Mouse (Mus musculus): Measurements from ENCODE around the gene Irak4. TPM values are rescaled to one million over a fixed set of nuclear protein-coding genes. Genes with fewer than 3 reads are reported as not detected.

Irak4 gene
- polyA plus RNA-seq, 1 experiment, result 15.6 TPM

DNA sequence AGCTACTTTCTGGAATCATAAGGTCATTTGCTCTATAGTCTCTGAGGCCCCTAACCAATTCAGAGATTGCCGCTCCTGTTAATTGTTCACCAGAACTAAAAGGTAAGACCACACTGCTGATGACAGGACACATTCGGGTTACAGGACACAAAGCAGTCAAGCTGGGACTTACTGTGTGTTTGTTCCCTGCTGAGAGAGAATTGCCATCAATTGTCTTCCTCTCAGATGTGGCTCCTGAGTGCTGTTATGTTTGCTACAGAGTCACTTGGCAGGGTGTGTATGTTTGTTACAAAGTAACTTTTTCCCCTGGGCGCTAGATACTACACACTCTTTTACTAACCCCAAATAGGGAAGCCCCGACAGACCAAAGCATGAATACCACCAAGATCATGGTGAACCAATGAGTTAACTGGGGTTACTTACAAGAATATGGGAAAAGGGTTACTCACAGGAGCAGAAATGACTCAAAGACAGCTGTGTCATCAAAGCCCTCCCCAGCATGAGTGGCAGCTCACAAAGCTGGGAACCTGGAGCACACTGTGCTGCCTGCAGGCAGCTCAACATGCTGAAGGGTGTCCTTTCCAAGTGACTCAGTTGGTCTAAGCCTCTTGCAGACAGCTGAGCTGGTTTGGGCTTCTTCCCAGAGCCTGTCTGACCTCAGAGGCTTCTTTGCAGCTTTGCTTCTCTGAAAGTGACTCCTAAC is 31.3 kb downstream of the Irak4 start:
- H3K36me3 ChIP-seq (ENCODE audit: control insufficient read depth, insufficient read depth, low read length), result peaks cover 3% of the 10 kb centered on the region
- WGBS, result 82% methylated on average over 4 of the region's 4 CpGs
- no peaks in the 10 kb centered on the region for H3K4me1 ChIP-seq (ENCODE audit: control insufficient read depth, insufficient read depth, insufficient read length)
- no peaks in the 10 kb centered on the region for H3K27me3 ChIP-seq (ENCODE audit: control insufficient read depth, insufficient read depth, low read length)
- DNase-seq (ENCODE audit: low read depth in 1 of 2, low spot score in 2 of 2), result no peak
- TF ChIP-seq CTCF (IDR thresholded peaks at IDR 0.05; ENCODE audit: extremely low read depth, insufficient read depth, insufficient read length, insufficient replicate concordance) (no peak), POLR2A (IDR thresholded peaks at IDR 0.05; ENCODE audit: low read depth, low read length) (no peak)
- no peak overlapping the region for H3K4me3 ChIP-seq (ENCODE audit: extremely low read depth, insufficient read depth, insufficient read length)
- no peak overlapping the region for H3K27ac ChIP-seq (ENCODE audit: insufficient read depth, low read length)

GRCm38 (mm10) chr15:94582000-94582593 is 38.7 kb downstream of the Irak4 start:
- no peak overlapping the region for H3K4me3 ChIP-seq (ENCODE audit: extremely low read depth, insufficient read depth, insufficient read length)
- H3K36me3 ChIP-seq (ENCODE audit: control insufficient read depth, insufficient read depth, low read length), result peaks cover 53% of the 10 kb centered on the region
- no peak for DNase-seq (ENCODE audit: low read depth in 1 of 2, low spot score in 2 of 2)
- no peak overlapping the region for H3K27ac ChIP-seq (ENCODE audit: insufficient read depth, low read length)
- 91% methylated on average over 7 of the region's 7 CpGs for WGBS
- H3K27me3 ChIP-seq (ENCODE audit: control insufficient read depth, insufficient read depth, low read length), result no peaks in the 10 kb centered on the region
- H3K4me1 ChIP-seq (ENCODE audit: control insufficient read depth, insufficient read depth, insufficient read length), result no peaks in the 10 kb centered on the region
- TF ChIP-seq POLR2A (IDR thresholded peaks at IDR 0.05; ENCODE audit: low read depth, low read length), result no peak
- no peak for TF ChIP-seq CTCF (IDR thresholded peaks at IDR 0.05; ENCODE audit: extremely low read depth, insufficient read depth, insufficient read length, insufficient replicate concordance)

GRCm38 (mm10) chr15:94583153-94583552 is 39.7 kb downstream of the Irak4 start:
- no peak for DNase-seq (ENCODE audit: low read depth in 1 of 2, low spot score in 2 of 2)
- whole genome bisulfite sequencing, result 92% methylated on average over 10 of the region's 10 CpGs
- H3K4me3 ChIP-seq (ENCODE audit: extremely low read depth, insufficient read depth, insufficient read length), result no peak overlapping the region
- peaks cover 1% of the 10 kb centered on the region; the same call in 1 of the 2 replicates for H3K4me1 ChIP-seq (ENCODE audit: control insufficient read depth, insufficient read depth, insufficient read length)
- H3K27ac ChIP-seq (ENCODE audit: insufficient read depth, low read length), result no peak overlapping the region
- no peaks in the 10 kb centered on the region for H3K27me3 ChIP-seq (ENCODE audit: control insufficient read depth, insufficient read depth, low read length)
- no peak for TF ChIP-seq CTCF (IDR thresholded peaks at IDR 0.05; ENCODE audit: extremely low read depth, insufficient read depth, insufficient read length, insufficient replicate concordance)
- TF ChIP-seq POLR2A (IDR thresholded peaks at IDR 0.05; ENCODE audit: low read depth, low read length), result no peak
- peaks cover 53% of the 10 kb centered on the region for H3K36me3 ChIP-seq (ENCODE audit: control insufficient read depth, insufficient read depth, low read length)

GRCm38 (mm10) chr15:94584738-94585137 is 41.3 kb downstream of the Irak4 start:
- 87% methylated on average over 4 of the region's 4 CpGs for WGBS
- H3K36me3 ChIP-seq (ENCODE audit: control insufficient read depth, insufficient read depth, low read length), result peaks cover 50% of the 10 kb centered on the region

GRCm38 (mm10) chr15:94587826-94588715 is 44.6 kb downstream of the Irak4 start:
- H3K27me3 ChIP-seq (ENCODE audit: control insufficient read depth, insufficient read depth, low read length), result no peaks in the 10 kb centered on the region
- no peak for DNase-seq (ENCODE audit: low read depth in 1 of 2, low spot score in 2 of 2)
- TF ChIP-seq CTCF (IDR thresholded peaks at IDR 0.05; ENCODE audit: extremely low read depth, insufficient read depth, insufficient read length, insufficient replicate concordance) (no peak), POLR2A (IDR thresholded peaks at IDR 0.05; ENCODE audit: low read depth, low read length) (no peak)
- 76% methylated on average over 9 of the region's 9 CpGs for WGBS
- no peak overlapping the region for H3K27ac ChIP-seq (ENCODE audit: insufficient read depth, low read length)
- peaks cover 25% of the 10 kb centered on the region for H3K36me3 ChIP-seq (ENCODE audit: control insufficient read depth, insufficient read depth, low read length)
- no peak overlapping the region for H3K4me3 ChIP-seq (ENCODE audit: extremely low read depth, insufficient read depth, insufficient read length)
- peaks cover 1% of the 10 kb centered on the region for H3K4me1 ChIP-seq (ENCODE audit: control insufficient read depth, insufficient read depth, insufficient read length)

More at GRCm38 (mm10) chr15:94584738-94585137, 41.3 kb downstream of the Irak4 start:
- DNase-seq (ENCODE audit: low read depth in 1 of 2, low spot score in 2 of 2), result no peak
- Histone ChIP-seq H3K4me1 (ENCODE audit: control insufficient read depth, insufficient read depth, insufficient read length) (peaks cover 1% of the 10 kb centered on the region), H3K4me3 (ENCODE audit: extremely low read depth, insufficient read depth, insufficient read length) (no peak overlapping the region), H3K27me3 (ENCODE audit: control insufficient read depth, insufficient read depth, low read length) (no peaks in the 10 kb centered on the region), H3K27ac (ENCODE audit: insufficient read depth, low read length) (no peak overlapping the region)
- TF ChIP-seq CTCF (IDR thresholded peaks at IDR 0.05; ENCODE audit: extremely low read depth, insufficient read depth, insufficient read length, insufficient replicate concordance) (no peak), POLR2A (IDR thresholded peaks at IDR 0.05; ENCODE audit: low read depth, low read length) (no peak)

DNA sequence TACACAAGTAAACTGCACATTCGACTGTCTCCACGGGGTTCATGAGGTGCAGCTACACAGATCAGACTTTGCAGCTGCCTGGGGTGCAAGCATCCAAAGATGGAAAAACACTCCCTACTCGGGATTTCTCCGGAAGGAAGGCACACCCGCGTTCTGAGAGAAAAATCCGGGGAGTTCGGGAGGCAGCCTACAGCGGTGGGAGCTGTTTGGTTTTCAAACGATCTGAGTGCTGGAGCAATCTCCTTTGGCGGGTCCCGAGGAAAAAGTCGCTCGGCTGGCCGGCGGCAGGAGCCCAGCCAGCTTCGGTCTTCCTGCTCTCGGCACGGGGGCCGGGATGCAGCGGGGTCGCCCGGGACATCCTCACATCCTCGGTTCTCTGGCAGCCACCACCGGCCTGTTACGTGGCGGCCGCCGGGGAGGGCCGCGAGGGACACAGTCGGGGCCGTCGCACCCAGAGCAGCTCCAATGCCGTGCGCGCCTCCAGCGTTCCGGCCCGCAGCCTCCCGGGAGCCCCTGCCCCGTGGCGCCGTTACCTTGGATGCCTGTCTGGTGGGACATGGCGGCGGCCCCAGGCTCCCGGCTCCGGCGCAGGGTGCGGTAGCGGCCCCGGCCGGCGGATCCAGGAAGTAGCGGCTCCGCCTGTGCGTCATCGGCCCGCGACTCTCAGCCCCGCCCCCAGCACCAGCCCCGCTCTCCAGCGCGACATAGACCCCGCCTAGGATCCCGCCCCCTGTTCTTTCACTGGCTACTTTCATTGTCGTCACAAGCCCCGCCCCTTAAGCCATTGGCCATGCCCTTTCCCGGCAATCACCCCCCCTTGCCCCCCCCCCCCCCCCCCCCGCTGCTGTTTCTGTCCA is 46.0 kb downstream of the Irak4 start, which contains the start of gene Twf1:
Gene Twf1 (minus strand): TSS at position 671 of the 857 bp plus-strand sequence.
- peak; percentile 93 to 98 for DNase-seq (ENCODE audit: low read depth in 1 of 2, low spot score in 2 of 2)
- no peak for TF ChIP-seq CTCF (IDR thresholded peaks at IDR 0.05; ENCODE audit: extremely low read depth, insufficient read depth, insufficient read length, insufficient replicate concordance)
- TF ChIP-seq POLR2A (IDR thresholded peaks at IDR 0.05; ENCODE audit: low read depth, low read length), result peak; percentile 64
- Histone ChIP-seq H3K4me3 (ENCODE audit: extremely low read depth, insufficient read depth, insufficient read length) (peak within 1 kb of the TSS; percentile 100), H3K36me3 (ENCODE audit: control insufficient read depth, insufficient read depth, low read length) (peaks cover 13% of the 10 kb centered on the region), H3K27me3 (ENCODE audit: control insufficient read depth, insufficient read depth, low read length) (no peaks in the 10 kb centered on the region), H3K27ac (ENCODE audit: insufficient read depth, low read length) (peak within 1 kb of the TSS; percentile 79), H3K4me1 (ENCODE audit: control insufficient read depth, insufficient read depth, insufficient read length) (peaks cover 1% of the 10 kb centered on the region)
- under 1% methylated on average over 69 of the region's 70 CpGs for WGBS

Measured in spleen, adult 2 months (tissue).